Mouse (Mus musculus) MEL (cell line): ENCODE results near the gene Atf3.

Source experiments
- E2F4 ChIP-seq: IDR thresholded peaks from 2 replicates; pipeline ENCODE4 v1.6.1; 2011; ENCODE audit warnings: low read depth, low read length, improper control_type of control experiment, borderline replicate concordance
- HCFC1 ChIP-seq: IDR thresholded peaks from 2 replicates; pipeline ENCODE4 v1.6.1; 2012; ENCODE audit warnings: low read depth, mild to moderate bottlenecking, inconsistent platforms, low read length, improper control_type of control experiment, moderate library complexity

DNA sequence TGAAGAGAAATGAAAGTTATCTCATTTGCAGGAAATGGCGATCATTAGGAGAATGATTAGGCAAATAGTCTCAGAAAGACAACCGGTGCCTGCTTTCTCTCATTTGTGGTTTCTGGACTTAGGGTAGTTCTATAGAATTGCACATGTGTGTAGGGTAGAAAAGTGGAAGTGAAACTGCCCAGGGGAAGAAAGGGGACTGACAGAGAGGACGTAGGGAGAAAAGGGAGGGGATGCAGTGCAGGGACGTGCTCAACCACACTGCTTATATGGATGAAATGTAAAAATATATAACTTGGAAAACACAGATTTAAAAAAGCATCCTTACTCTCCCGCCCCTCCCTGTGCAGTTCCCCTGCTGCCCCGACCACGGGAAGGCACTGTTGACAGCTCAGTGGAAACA is 19.9 kb downstream of the Atf3 start:
- TF ChIP-seq E2F4 (no peak), HCFC1 (no peak)
